In genomic region chr19:24279706-24280600, GRCm38 (mm10) we compare ENCODE assay signal across 8 mouse cellular contexts. TPM values are rescaled to one million over a fixed set of nuclear protein-coding genes. Genes with fewer than 3 reads are reported as not detected.
A peak's percentile ranks its signal among the peaks of the same experiment; 100 is the strongest.
DNase-seq lines count a peak whose midpoint lies in the region; ATAC-seq and TF ChIP-seq lines count a peak whose summit lies in the region.

No protein-coding gene starts in this region.

- peak overlapping the region; percentile 93 for H3K27ac ChIP-seq in embryonic facial prominence, embryonic 12.5 days
- peak overlapping the region; percentile 86 for H3K27ac ChIP-seq in heart, adult 2 months
- peak overlapping the region; percentile 90 for H3K27ac ChIP-seq in limb, embryonic 14.5 days (replicated peaks; ENCODE audit: low read depth, low read length)
- peak overlapping the region; percentile 84 for H3K27ac ChIP-seq in midbrain, embryonic 16.5 days (ENCODE audit: low read length)
- peak overlapping the region; percentile 90 for H3K27ac ChIP-seq in spleen, adult 2 months (ENCODE audit: insufficient read depth, low read length)

- intact Hi-C loops in heart, adult 2 months (cut with DNase I), result loop anchor here (5.0 to 10.0 kb wide), 4 partner anchors 197 to 593 kb away; partner anchors contain the start of genes Apba1, Fam122a, Pgm5 and Ptar1

- H3K9me3 ChIP-seq in embryonic facial prominence, embryonic 12.5 days, result no peaks in the 10 kb centered on the region
- H3K9me3 ChIP-seq in limb, embryonic 14.5 days (ENCODE audit: control insufficient read depth, low read length), result no peaks in the 10 kb centered on the region
- H3K9me3 ChIP-seq in midbrain, embryonic 16.5 days (replicated peaks; ENCODE audit: control insufficient read depth, low read length, poor library complexity, severe bottlenecking), result no peaks in the 10 kb centered on the region

- TF ChIP-seq EP300 in heart, adult 2 months (IDR thresholded peaks at IDR 0.05; ENCODE audit: insufficient read depth, low read depth, low read length), result no peak

- peak; percentile 82 for TF ChIP-seq CTCF in heart, adult 2 months (IDR thresholded peaks at IDR 0.05)
- TF ChIP-seq CTCF in spleen, adult 2 months (IDR thresholded peaks at IDR 0.05; ENCODE audit: extremely low read depth, insufficient read depth, insufficient read length, insufficient replicate concordance), result no peak

- peaks cover 5% of the 10 kb centered on the region; the same call in 1 of the 2 replicates for H3K36me3 ChIP-seq in embryonic facial prominence, embryonic 12.5 days
- no peaks in the 10 kb centered on the region for H3K36me3 ChIP-seq in heart, adult 2 months (ENCODE audit: control insufficient read depth, insufficient read depth, low read length)
- peaks cover 6% of the 10 kb centered on the region for H3K36me3 ChIP-seq in limb, embryonic 14.5 days (ENCODE audit: control insufficient read depth, insufficient read depth, low read length)
- H3K36me3 ChIP-seq in midbrain, embryonic 16.5 days (ENCODE audit: control insufficient read depth, insufficient read depth, low read length), result no peaks in the 10 kb centered on the region
- H3K36me3 ChIP-seq in spleen, adult 2 months (ENCODE audit: control insufficient read depth, insufficient read depth, low read length), result no peaks in the 10 kb centered on the region

- 0 out of 2 replicates have a peak, but pooled peaks have one; percentile 28 for TF ChIP-seq POLR2A in heart, adult 2 months (IDR thresholded peaks at IDR 0.05; ENCODE audit: insufficient read depth, low read depth, low read length)
- peak; percentile 83; the same call in 1 of the 2 replicates for TF ChIP-seq POLR2A in limb, embryonic 14.5 days (IDR thresholded peaks at IDR 0.05; ENCODE audit: borderline replicate concordance, extremely low read depth, insufficient read depth, insufficient read length)
- peak; percentile 56 for TF ChIP-seq POLR2A in spleen, adult 2 months (IDR thresholded peaks at IDR 0.05; ENCODE audit: low read depth, low read length)

- under 1% methylated on average over 74 of the region's 78 CpGs for WGBS in embryonic facial prominence, embryonic 12.5 days
- under 1% methylated on average over 78 of the region's 78 CpGs for WGBS in heart, adult 2 months
- under 1% methylated on average over 57 of the region's 78 CpGs for WGBS in limb, embryonic 14.5 days
- under 1% methylated on average over 67 of the region's 78 CpGs for WGBS in midbrain, embryonic 16.5 days
- WGBS in spleen, adult 2 months, result under 1% methylated on average over 78 of the region's 78 CpGs

- no peaks in the 10 kb centered on the region for H3K79me2 ChIP-seq in heart, adult 2 months (replicated peaks; ENCODE audit: control insufficient read depth, insufficient read depth, low read length)

- H3K4me3 ChIP-seq in embryonic facial prominence, embryonic 12.5 days, result peak overlapping the region; percentile 58
- H3K4me3 ChIP-seq in heart, adult 2 months, result peak overlapping the region; percentile 81
- peak overlapping the region; percentile 71 for H3K4me3 ChIP-seq in limb, embryonic 14.5 days (replicated peaks; ENCODE audit: low read length)
- H3K4me3 ChIP-seq in midbrain, embryonic 16.5 days (ENCODE audit: low read depth, low read length), result peak overlapping the region; percentile 64
- peak overlapping the region; percentile 87 for H3K4me3 ChIP-seq in spleen, adult 2 months (ENCODE audit: extremely low read depth, insufficient read depth, insufficient read length)

- peak; percentile 68 for ATAC-seq in embryonic facial prominence, embryonic 12.5 days (ENCODE audit: insufficient number of reproducible peaks, insufficient read depth, low FRiP score, low TSS enrichment)
- ATAC-seq in limb, embryonic 14.5 days (ENCODE audit: low FRiP score, low read depth), result peak; percentile 72
- ATAC-seq in midbrain, embryonic 16.5 days, result peak; percentile 82

- H3K4me2 ChIP-seq in embryonic facial prominence, embryonic 12.5 days (replicated peaks), result peak overlapping the region; percentile 74
- peak overlapping the region; percentile 93 for H3K4me2 ChIP-seq in limb, embryonic 14.5 days (replicated peaks; ENCODE audit: low read depth, low read length, severe bottlenecking)
- H3K4me2 ChIP-seq in midbrain, embryonic 16.5 days (ENCODE audit: low read length), result peak overlapping the region; percentile 96

- H3K9ac ChIP-seq in embryonic facial prominence, embryonic 12.5 days, result peak overlapping the region; percentile 67
- peak overlapping the region; percentile 87 for H3K9ac ChIP-seq in heart, adult 2 months (ENCODE audit: low read depth, low read length)
- H3K9ac ChIP-seq in limb, embryonic 14.5 days (ENCODE audit: low read depth, low read length, severe bottlenecking), result peak overlapping the region; percentile 83
- H3K9ac ChIP-seq in midbrain, embryonic 16.5 days (ENCODE audit: low read depth, low read length), result peak overlapping the region; percentile 80

- peaks cover 8% of the 10 kb centered on the region for H3K4me1 ChIP-seq in embryonic facial prominence, embryonic 12.5 days
- H3K4me1 ChIP-seq in heart, adult 2 months (ENCODE audit: control insufficient read depth, insufficient read depth, low read length), result peaks cover 2% of the 10 kb centered on the region
- H3K4me1 ChIP-seq in limb, embryonic 14.5 days (ENCODE audit: control insufficient read depth, insufficient read depth, low read length), result peaks cover 5% of the 10 kb centered on the region
- H3K4me1 ChIP-seq in midbrain, embryonic 16.5 days (ENCODE audit: control insufficient read depth, insufficient read depth, low read length), result peaks cover 8% of the 10 kb centered on the region
- no peaks in the 10 kb centered on the region for H3K4me1 ChIP-seq in spleen, adult 2 months (ENCODE audit: control insufficient read depth, insufficient read depth, insufficient read length)

- H3K27me3 ChIP-seq in embryonic facial prominence, embryonic 12.5 days, result no peaks in the 10 kb centered on the region
- no peaks in the 10 kb centered on the region for H3K27me3 ChIP-seq in heart, adult 2 months (ENCODE audit: control insufficient read depth, insufficient read depth, low read length)
- no peaks in the 10 kb centered on the region for H3K27me3 ChIP-seq in limb, embryonic 14.5 days (ENCODE audit: control insufficient read depth, insufficient read depth, low read length)
- no peaks in the 10 kb centered on the region for H3K27me3 ChIP-seq in midbrain, embryonic 16.5 days (ENCODE audit: control insufficient read depth, insufficient read depth, low read depth, low read length)
- H3K27me3 ChIP-seq in spleen, adult 2 months (ENCODE audit: control insufficient read depth, insufficient read depth, low read length), result no peaks in the 10 kb centered on the region

- DNase-seq in 3T3-L1 (ENCODE audit: low read depth, low spot score), result peak; percentile 75
- DNase-seq in adrenal gland, postnatal 25 days, result peak; percentile 84
- DNase-seq in heart, adult 2 months, result peak; percentile 90 to 91
- peak; percentile 71 to 76 for DNase-seq in kidney, adult 8-10 months
- DNase-seq in limb, embryonic 14.5 days (ENCODE audit: low spot score), result peak; percentile 85
- DNase-seq in spleen, adult 2 months (ENCODE audit: low read depth in 1 of 2, low spot score in 2 of 2), result peak; percentile 61 to 65

RNA-seq across cellular contexts. Expression of gene Fxn, which starts 0.5 kb away (rescaled TPM):
- 17.8 and 18.5 TPM in 2 replicates for total RNA-seq in adrenal gland, postnatal 25 days (2021)
- 57.5 TPM in 2 replicates for polyA plus RNA-seq in embryonic facial prominence, embryonic 12.5 days (2016; fragmentation: Nextera tagmentation; extraction: Ambion mirVana)
- 10 to 100 TPM; 26.6 to 33.0 TPM for total RNA-seq in heart, adult 2 months (2021)
- 28.3 and 35.6 TPM in 2 replicates for polyA plus RNA-seq in heart, adult 2 months (2012; rRNA removed)
- polyA plus RNA-seq in limb, embryonic 14.5 days (2012; rRNA removed), result 23.4 and 24.1 TPM in 2 replicates
- 41.2 and 43.5 TPM in 2 replicates for polyA plus RNA-seq in limb, embryonic 14.5 days (2014; fragmentation: Nextera tagmentation; extraction: Ambion mirVana)
- polyA plus RNA-seq in midbrain, embryonic 16.5 days (2015; fragmentation: Nextera tagmentation; extraction: Ambion mirVana), result 35.1 and 39.2 TPM in 2 replicates
- polyA plus RNA-seq in spleen, adult 2 months (2012; rRNA removed), result 6.2 and 9.1 TPM in 2 replicates

RNA-seq across cellular contexts. Expression of gene Tjp2, which starts 55.1 kb away (rescaled TPM):
- 7.2 and 8.9 TPM in 2 replicates for total RNA-seq in adrenal gland, postnatal 25 days (2021)
- polyA plus RNA-seq in embryonic facial prominence, embryonic 12.5 days (2016; fragmentation: Nextera tagmentation; extraction: Ambion mirVana), result 26.0 and 26.6 TPM in 2 replicates
- 10 to 100 TPM; 16.1 to 19.2 TPM for total RNA-seq in heart, adult 2 months (2021)
- polyA plus RNA-seq in heart, adult 2 months (2012; rRNA removed), result 7.9 and 10.2 TPM in 2 replicates
- 9.9 and 12.1 TPM in 2 replicates for polyA plus RNA-seq in limb, embryonic 14.5 days (2012; rRNA removed)
- 14.9 and 17.2 TPM in 2 replicates for polyA plus RNA-seq in limb, embryonic 14.5 days (2014; fragmentation: Nextera tagmentation; extraction: Ambion mirVana)
- polyA plus RNA-seq in midbrain, embryonic 16.5 days (2015; fragmentation: Nextera tagmentation; extraction: Ambion mirVana), result 11.1 and 11.6 TPM in 2 replicates
- 2.4 and 3.6 TPM in 2 replicates for polyA plus RNA-seq in spleen, adult 2 months (2012; rRNA removed)

Comparison
In these comparisons a context has a peak if more than half of its experiments do, and no peak if none do; other contexts are left out.
1. Peak in every context shown above with its lines: DNase-seq, ATAC-seq, H3K4me3 ChIP-seq and H3K27ac ChIP-seq.
2. POLR2A ChIP-seq: peak in every context shown above with its lines; median percentile 83 in limb, embryonic 14.5 days; 56 in spleen, adult 2 months; 28 in heart, adult 2 months.